In genomic region chr1:168118077-168118476, GRCm38 (mm10) we compare ENCODE assay signal across 16 mouse cellular contexts.
"Had no signal": no experiment of that assay in that cellular context is flagged by ENCODE, and none has a peak within 500 bp of the region (broad histone marks: within the 10 kb centered on the region; RNA-seq: fewer than 3 reads in every experiment).

No protein-coding gene starts in this region.

- ATAC-seq: liver, embryonic 12.5 days; liver, postnatal 0 days; lung, postnatal 0 days; midbrain, embryonic 13.5 days; midbrain, embryonic 15.5 days; midbrain, embryonic 16.5 days had no signal

- DNase-seq: liver; liver, embryonic 13.5 days; liver, postnatal 0 days; lung, adult 18-20 months; lung, adult 2 months; lung, embryonic 14.5 days; lung, postnatal 10 days; lung, postnatal 14 days; lung, postnatal 36 days; lung, postnatal 4 days; midbrain, embryonic 14.5 days had no signal
